Mouse (Mus musculus) gastrocnemius, adult 8-10 months (tissue): ENCODE results near the gene Speer4d. TPM values are rescaled to one million over a fixed set of nuclear protein-coding genes. Genes with fewer than 3 reads are reported as not detected.
"Not testable (repeated sequence)": the region's sequence is repeated elsewhere in the genome, so short reads cannot be mapped to it uniquely, and the experiment has no call there.

Experiments used
- DNase-seq, 2 experiments: peaks; one replicate each; pipeline ENCODE4 v3.0.0; 2022; ENCODE audit warnings: low spot score in 2 of 2
- total RNA-seq, 4 experiments: library from RNA; stranded (reverse); gene quantifications; 2 replicates each; pipeline ENCODE4 v1.2.4; 2022

Speer4d gene
- not detected for total RNA-seq

- not testable (repeated sequence) for DNase-seq
Observed at GRCm38 (mm10) chr5:15618764-15619163, at the start of gene Speer4d. Gene Speer4d, plus strand, starts transcription at chr5:15619064.

- DNase-seq: not testable (repeated sequence)
Observed at GRCm38 (mm10) chr5:15573735-15574134, 45.1 kb upstream of the Speer4d start.

GRCm38 (mm10) chr5:15577033-15577432 lies 41.8 kb upstream of the Speer4d start, which contains the start of gene Gm21083:
Gene Gm21083, plus strand, starts transcription at chr5:15577333.
- DNase-seq: not testable (repeated sequence)

GRCm38 (mm10) chr5:15586351-15586750 lies 32.5 kb upstream of the Speer4d start:
- DNase-seq: not testable (repeated sequence)

GRCm38 (mm10) chr5:15588291-15588690 lies 30.6 kb upstream of the Speer4d start:
- DNase-seq: not testable (repeated sequence)

GRCm38 (mm10) chr5:15590635-15591034 lies 28.2 kb upstream of the Speer4d start:
- DNase-seq: not testable (repeated sequence)

- DNase-seq: not testable (repeated sequence)
Observed at GRCm38 (mm10) chr5:15591577-15591976, 27.3 kb upstream of the Speer4d start.

- DNase-seq: not testable (repeated sequence)
Observed at GRCm38 (mm10) chr5:15598831-15599230, 20.0 kb upstream of the Speer4d start.

GRCm38 (mm10) chr5:15600342-15600741 lies 18.5 kb upstream of the Speer4d start:
- DNase-seq: not testable (repeated sequence)

GRCm38 (mm10) chr5:15601481-15601880 lies 17.4 kb upstream of the Speer4d start:
- not testable (repeated sequence) for DNase-seq

GRCm38 (mm10) chr5:15601960-15602359 lies 16.9 kb upstream of the Speer4d start:
- DNase-seq: not testable (repeated sequence)

- not testable (repeated sequence) for DNase-seq
Observed at GRCm38 (mm10) chr5:15602424-15602947, 16.4 kb upstream of the Speer4d start.

GRCm38 (mm10) chr5:15603008-15603407 lies 15.9 kb upstream of the Speer4d start:
- DNase-seq: not testable (repeated sequence)

- not testable (repeated sequence) for DNase-seq
Observed at GRCm38 (mm10) chr5:15603585-15603984, 15.3 kb upstream of the Speer4d start.

- peak; percentile 9 to 12 for DNase-seq
Observed at GRCm38 (mm10) chr5:15606677-15607076, 12.2 kb upstream of the Speer4d start.

- not testable (repeated sequence) for DNase-seq
Observed at GRCm38 (mm10) chr5:15610695-15611094, 8.2 kb upstream of the Speer4d start.

- not testable (repeated sequence) for DNase-seq
Observed at GRCm38 (mm10) chr5:15616195-15616594, 2.7 kb upstream of the Speer4d start.

GRCm38 (mm10) chr5:15628136-15628535 lies 9.3 kb downstream of the Speer4d start:
- DNase-seq: not testable (repeated sequence)

- DNase-seq: not testable (repeated sequence)
Observed at GRCm38 (mm10) chr5:15630068-15630467, 11.2 kb downstream of the Speer4d start.

GRCm38 (mm10) chr5:15637637-15638036 lies 18.8 kb downstream of the Speer4d start:
- not testable (repeated sequence) for DNase-seq

- DNase-seq: not testable (repeated sequence)
Observed at GRCm38 (mm10) chr5:15645707-15646106, 26.8 kb downstream of the Speer4d start.

GRCm38 (mm10) chr5:15652334-15652733 lies 33.5 kb downstream of the Speer4d start:
- not testable (repeated sequence) for DNase-seq

- not testable (repeated sequence) for DNase-seq
Observed at GRCm38 (mm10) chr5:15656959-15657358, 38.1 kb downstream of the Speer4d start, which contains the start of gene 4930572O03Rik. Gene 4930572O03Rik, minus strand, starts transcription at chr5:15657059.
